Mouse (Mus musculus) cortical plate, adult 2 months (tissue): ENCODE data around the gene Cd200r4. TPM values are rescaled to one million over a fixed set of nuclear protein-coding genes. Genes with fewer than 3 reads are reported as not detected.
"Not testable (repeated sequence)": the region's sequence is repeated elsewhere in the genome, so short reads cannot be mapped to it uniquely, and the experiment has no call there.

Experiments used
- H3K27ac ChIP-seq: fragments of 200-500 bp; 2 replicates; pipeline ENCODE4 v1.5.1; 2012; ENCODE audit warnings: low read length, control low read depth, inconsistent platforms; ENCODE audit not compliant: insufficient read depth
- H3K4me1 ChIP-seq: fragments of 200-500 bp; 2 replicates; pipeline ENCODE4 v1.6.1; 2011; ENCODE audit warnings: low read length; ENCODE audit not compliant: control insufficient read depth, insufficient read depth
- H3K4me3 ChIP-seq: fragments of 200-500 bp; 2 replicates; pipeline ENCODE4 v1.5.1; 2011; ENCODE audit warnings: mild to moderate bottlenecking, low read length, control low read depth; ENCODE audit not compliant: insufficient read depth
- CTCF ChIP-seq: fragments of 200-500 bp; IDR thresholded peaks from 2 replicates; pipeline ENCODE4 v1.5.1; 2011; ENCODE audit warnings: mild to moderate bottlenecking, control low read depth, low read length; ENCODE audit not compliant: insufficient read depth; ENCODE audit errors: extremely low read depth
- POLR2A ChIP-seq: fragments of 200-500 bp; IDR thresholded peaks from 2 replicates; pipeline ENCODE4 v1.6.1; 2011; ENCODE audit warnings: mild to moderate bottlenecking, low read length, control low read depth; ENCODE audit not compliant: insufficient read depth; ENCODE audit errors: extremely low read depth
- polyA plus RNA-seq: library from polyadenylated mRNA; depleted of rRNA; stranded (reverse); fragments of >200 nt; gene quantifications from 2 replicates; pipeline ENCODE4 v1.2.3, GENCODE M21; 2012

The Cd200r4 gene
- polyA plus RNA-seq, 1 experiment, result 0.88 TPM

DNA sequence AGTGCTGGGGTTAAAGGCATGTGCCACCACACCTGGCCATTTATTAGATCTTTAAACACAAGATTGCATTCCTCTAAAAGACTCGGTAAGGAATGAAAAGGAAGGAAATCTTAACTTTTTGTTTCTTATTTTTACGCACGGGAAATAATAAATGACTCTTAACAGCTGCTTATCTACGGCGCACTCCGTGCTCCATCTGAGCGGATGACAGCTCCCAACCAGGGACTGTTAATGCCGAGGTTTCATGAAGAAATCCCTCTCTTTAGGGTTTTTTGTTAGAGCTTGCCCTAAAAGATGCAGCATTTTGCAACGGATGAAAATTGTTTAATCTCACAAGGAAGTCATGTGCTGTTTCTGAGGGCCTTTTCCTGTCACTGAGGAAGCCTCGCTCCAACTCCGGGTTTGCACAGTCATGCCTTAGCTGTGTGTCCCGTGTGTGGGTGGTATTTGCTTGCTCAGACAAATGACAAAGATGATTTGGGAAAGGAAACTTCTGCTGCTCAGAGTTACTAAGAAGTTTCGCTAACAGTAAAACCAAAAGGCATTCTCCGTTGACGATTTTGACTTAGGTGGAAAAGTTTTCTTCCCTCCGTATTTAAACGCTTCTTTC, 32.9 kb upstream of the Cd200r4 start:
- Histone ChIP-seq H3K27ac (no peak overlapping the region), H3K4me3 (no peak overlapping the region), H3K4me1 (no peaks in the 10 kb centered on the region)
- TF ChIP-seq CTCF, result no peak
- TF ChIP-seq POLR2A, result no peak

DNA sequence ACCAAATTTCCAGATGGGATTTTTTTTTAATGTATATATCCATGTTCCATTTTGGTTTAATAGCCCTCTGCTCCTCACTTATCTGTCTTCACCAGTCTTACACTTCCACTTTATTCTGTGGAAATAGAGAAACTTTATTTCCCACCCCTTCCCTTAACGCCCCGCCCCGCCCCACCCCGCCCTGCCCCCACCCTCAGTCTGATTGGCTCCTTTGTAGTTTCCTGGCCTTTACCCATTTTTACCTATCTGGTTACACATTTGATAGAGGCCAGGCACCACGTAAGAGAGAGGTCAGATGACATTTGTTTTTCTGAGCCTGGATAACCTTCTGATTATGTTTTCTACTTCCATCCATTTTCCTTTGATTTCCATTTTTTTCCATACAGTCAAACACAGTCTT, 32.0 kb upstream of the Cd200r4 start:
- Histone ChIP-seq H3K4me1 (no peaks in the 10 kb centered on the region), H3K4me3 (no peak overlapping the region)
- TF ChIP-seq POLR2A, result no peak
- no peak for TF ChIP-seq CTCF

DNA sequence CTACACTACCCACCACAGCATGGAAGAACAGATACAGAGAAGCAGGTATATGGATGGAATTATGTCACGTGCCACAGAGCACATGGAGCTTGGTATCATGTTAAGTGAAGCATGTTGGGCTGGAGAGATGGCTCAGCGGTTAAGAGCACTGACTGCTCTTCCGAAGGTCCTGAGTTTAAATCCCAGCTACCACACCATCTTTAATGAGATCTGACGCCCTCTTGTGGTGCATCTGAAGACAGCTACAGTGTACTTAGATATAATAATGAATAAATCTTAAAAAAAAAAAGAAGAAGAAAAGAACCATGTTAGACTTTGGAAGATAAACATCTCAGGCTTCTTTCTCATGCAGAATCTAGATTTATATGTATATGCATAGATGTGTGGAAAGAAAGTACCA, 30.8 kb upstream of the Cd200r4 start:
- TF ChIP-seq POLR2A (no peak), CTCF (no peak)
- Histone ChIP-seq H3K27ac (no peak overlapping the region), H3K4me3 (no peak overlapping the region), H3K4me1 (no peaks in the 10 kb centered on the region)

More for the DNA sequence above, 32.0 kb upstream of the Cd200r4 start:
- no peak overlapping the region for H3K27ac ChIP-seq

DNA sequence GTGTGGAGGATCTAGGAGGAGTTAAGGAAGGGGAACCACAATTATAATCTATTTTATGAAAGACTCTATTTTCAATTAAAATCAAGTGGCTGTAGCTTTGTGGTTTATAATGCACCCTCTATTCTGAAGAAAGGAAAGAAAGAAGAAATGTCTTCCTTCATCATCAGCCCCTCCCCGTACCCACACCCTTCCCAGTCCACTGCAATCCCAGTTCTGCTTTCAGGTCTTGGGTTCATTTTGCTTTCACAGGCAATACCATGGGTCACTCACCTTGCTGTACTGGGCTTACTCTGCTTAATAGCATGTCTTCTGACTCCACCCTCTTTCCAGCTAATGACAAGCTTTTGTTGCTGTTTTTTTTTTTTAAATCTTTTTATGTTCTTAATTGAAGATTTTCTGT, 24.6 kb upstream of the Cd200r4 start:
- Histone ChIP-seq H3K4me1 (no peaks in the 10 kb centered on the region), H3K4me3 (no peak overlapping the region), H3K27ac (no peak overlapping the region)
- TF ChIP-seq POLR2A, result no peak
- TF ChIP-seq CTCF, result no peak

DNA sequence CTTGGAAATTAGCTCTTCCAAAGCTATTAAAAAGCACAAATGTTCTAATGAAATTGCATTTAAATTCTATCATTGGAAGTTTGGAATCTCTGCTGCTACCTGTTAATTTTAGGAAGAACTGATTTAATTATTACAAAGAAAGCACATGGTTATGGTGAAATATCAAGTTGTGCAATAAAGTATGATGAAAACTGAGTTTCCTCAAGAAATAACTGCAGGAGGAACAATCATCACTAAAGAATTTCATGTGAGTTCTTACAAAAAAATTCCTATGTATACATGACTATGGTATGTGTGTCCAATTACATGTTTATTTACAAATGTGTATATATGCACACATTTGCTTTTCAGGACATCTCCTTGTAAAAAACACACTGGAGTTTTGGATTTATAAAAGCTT, 17.1 kb upstream of the Cd200r4 start:
- TF ChIP-seq POLR2A, result no peak
- TF ChIP-seq CTCF, result no peak

GRCm38 (mm10) chr16:44805976-44806375, 5.6 kb upstream of the Cd200r4 start:
- H3K27ac ChIP-seq, result no peak overlapping the region
- no peak for TF ChIP-seq POLR2A
- no peak for TF ChIP-seq CTCF
- H3K4me1 ChIP-seq, result no peaks in the 10 kb centered on the region
- H3K4me3 ChIP-seq, result no peak overlapping the region

More for the DNA sequence above, 17.1 kb upstream of the Cd200r4 start:
- H3K4me1 ChIP-seq, result no peaks in the 10 kb centered on the region
- H3K4me3 ChIP-seq, result no peak overlapping the region
- no peak overlapping the region for H3K27ac ChIP-seq

DNA sequence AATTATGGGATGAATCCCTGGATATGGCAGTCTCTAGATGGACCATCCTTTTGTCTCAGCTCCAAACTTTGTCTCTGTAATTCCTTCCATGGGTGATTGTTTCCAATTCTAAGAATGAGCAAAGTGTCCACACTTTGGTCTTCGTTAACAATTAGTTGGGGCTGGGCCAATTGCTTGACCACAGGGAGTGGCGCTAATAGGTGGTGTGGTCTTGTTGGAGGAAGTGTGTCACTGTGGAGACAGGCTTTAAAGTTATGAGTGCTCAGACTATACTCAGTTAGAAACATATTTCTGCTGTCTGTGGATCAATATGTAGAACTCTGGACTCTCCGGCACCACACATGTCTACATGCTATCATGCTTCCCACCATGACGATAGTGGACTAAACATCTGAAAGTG, 1.3 kb upstream of the Cd200r4 start:
- H3K27ac ChIP-seq, H3K4me3 ChIP-seq, H3K4me1 ChIP-seq: not testable (repeated sequence)

- H3K4me1 ChIP-seq, result no peaks in the 10 kb centered on the region
- no peak overlapping the region for H3K27ac ChIP-seq
- no peak overlapping the region for H3K4me3 ChIP-seq
- TF ChIP-seq CTCF (no peak), POLR2A (no peak)
Measured at GRCm38 (mm10) chr16:44812468-44813065, 1.0 kb downstream of the Cd200r4 start.

GRCm38 (mm10) chr16:44818010-44818409, 6.5 kb downstream of the Cd200r4 start:
- no peak for TF ChIP-seq CTCF
- no peak for TF ChIP-seq POLR2A
- H3K4me3 ChIP-seq, result no peak overlapping the region
- no peak overlapping the region for H3K27ac ChIP-seq
- no peaks in the 10 kb centered on the region for H3K4me1 ChIP-seq

DNA sequence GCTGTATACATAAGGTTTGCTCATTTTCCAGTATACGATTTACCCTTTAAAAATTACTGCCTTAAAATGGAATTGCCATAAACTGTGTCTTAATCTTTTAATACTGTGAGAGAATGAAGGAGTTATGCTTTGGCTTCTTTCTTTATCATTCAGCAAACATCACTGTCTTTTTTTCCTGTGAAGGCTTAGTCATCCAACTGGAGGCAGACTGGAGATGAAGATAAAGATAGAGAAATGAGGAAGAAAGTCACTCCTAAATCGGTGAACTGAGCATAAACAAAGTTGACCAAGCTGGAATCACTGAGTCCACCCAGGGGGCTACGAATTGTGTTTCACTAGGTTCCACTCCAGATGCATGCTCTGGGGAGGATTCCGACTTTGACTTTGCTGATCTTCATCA, 9.0 kb downstream of the Cd200r4 start:
- no peak overlapping the region for H3K27ac ChIP-seq
- no peak overlapping the region for H3K4me3 ChIP-seq
- H3K4me1 ChIP-seq, result no peaks in the 10 kb centered on the region
- TF ChIP-seq CTCF (no peak), POLR2A (no peak)
